Mouse (Mus musculus): ENCODE results near the gene Fitm1.

Fitm1 gene

GRCm38 (mm10) chr14:55567496-55567895, 7.9 kb upstream of the Fitm1 start:
- no peak for DNase-seq (ENCODE audit: low spot score in 2 of 2)

- DNase-seq (ENCODE audit: low spot score in 2 of 2): no peak
These were observed 4.8 kb upstream of the Fitm1 start for GRCm38 (mm10) chr14:55570588-55570987.

- DNase-seq (ENCODE audit: low spot score in 2 of 2): no peak
These were observed 3.7 kb upstream of the Fitm1 start for GRCm38 (mm10) chr14:55571760-55572159.

- DNase-seq (ENCODE audit: low spot score in 2 of 2): no peak
These were observed 294 bp downstream of the Fitm1 start for GRCm38 (mm10) chr14:55575711-55576110.

- DNase-seq (ENCODE audit: low spot score in 2 of 2): no peak
These were observed 959 bp downstream of the Fitm1 start for GRCm38 (mm10) chr14:55576376-55576775.

- peak; percentile 54 to 68 for DNase-seq (ENCODE audit: low spot score in 2 of 2)
These were observed 2.7 kb downstream of the Fitm1 start, which contains the start of gene Psme1 for GRCm38 (mm10) chr14:55577871-55578667. Gene Psme1 (plus strand): TSS chr14:55578123.

GRCm38 (mm10) chr14:55578668-55579269, 3.4 kb downstream of the Fitm1 start:
- no peak for DNase-seq (ENCODE audit: low spot score in 2 of 2)

GRCm38 (mm10) chr14:55579511-55580496, 4.4 kb downstream of the Fitm1 start:
- no peak for DNase-seq (ENCODE audit: low spot score in 2 of 2)

GRCm38 (mm10) chr14:55580731-55581130, 5.3 kb downstream of the Fitm1 start:
- no peak for DNase-seq (ENCODE audit: low spot score in 2 of 2)

- no peak for DNase-seq (ENCODE audit: low spot score in 2 of 2)
These were observed 6.7 kb downstream of the Fitm1 start for GRCm38 (mm10) chr14:55581981-55582681.

GRCm38 (mm10) chr14:55584303-55584701, 8.9 kb downstream of the Fitm1 start:
- no peak for DNase-seq (ENCODE audit: low spot score in 2 of 2)

- peak in 1 of 2 experiments; percentile 48 for DNase-seq (ENCODE audit: low spot score in 2 of 2)
These were observed 9.5 kb downstream of the Fitm1 start, which contains the start of gene Emc9 for GRCm38 (mm10) chr14:55584702-55585565. Gene Emc9 (minus strand): TSS chr14:55585302.

- DNase-seq (ENCODE audit: low spot score in 2 of 2): no peak
These were observed 10.1 kb downstream of the Fitm1 start for GRCm38 (mm10) chr14:55585566-55585960.

GRCm38 (mm10) chr14:55586149-55586548, 10.7 kb downstream of the Fitm1 start:
- no peak for DNase-seq (ENCODE audit: low spot score in 2 of 2)

GRCm38 (mm10) chr14:55589271-55589670, 13.9 kb downstream of the Fitm1 start:
- no peak for DNase-seq (ENCODE audit: low spot score in 2 of 2)

- no peak for DNase-seq (ENCODE audit: low spot score in 2 of 2)
These were observed 14.5 kb downstream of the Fitm1 start for GRCm38 (mm10) chr14:55589771-55590448.

GRCm38 (mm10) chr14:55590748-55591330, 15.4 kb downstream of the Fitm1 start, which contains the start of gene Psme2:
Gene Psme2 (minus strand): TSS chr14:55591113.
- peak; percentile 85 to 92 for DNase-seq (ENCODE audit: low spot score in 2 of 2)

- peak; percentile 91 to 92 for DNase-seq (ENCODE audit: low spot score in 2 of 2)
These were observed 16.0 kb downstream of the Fitm1 start, which contains the start of gene Rnf31 for GRCm38 (mm10) chr14:55591331-55591891. Gene Rnf31 (plus strand): TSS chr14:55591708.

GRCm38 (mm10) chr14:55592226-55592625, 16.8 kb downstream of the Fitm1 start:
- DNase-seq (ENCODE audit: low spot score in 2 of 2): no peak
